Mouse (Mus musculus) cerebellum, adult 2 months (tissue): ENCODE data around the gene Mmp7.

Experiments used
- CTCF ChIP-seq: fragments of 200-500 bp; IDR thresholded peaks from 2 replicates; pipeline ENCODE4 v1.5.1; 2011; ENCODE audit warnings: low read depth, mild to moderate bottlenecking, control low read depth, low read length, moderate library complexity, borderline replicate concordance; ENCODE audit not compliant: insufficient read depth
- POLR2A ChIP-seq: fragments of 200-500 bp; IDR thresholded peaks from 2 replicates; pipeline ENCODE4 v1.6.1; 2011; ENCODE audit warnings: low read length, control low read depth, borderline replicate concordance; ENCODE audit not compliant: insufficient read depth

DNA sequence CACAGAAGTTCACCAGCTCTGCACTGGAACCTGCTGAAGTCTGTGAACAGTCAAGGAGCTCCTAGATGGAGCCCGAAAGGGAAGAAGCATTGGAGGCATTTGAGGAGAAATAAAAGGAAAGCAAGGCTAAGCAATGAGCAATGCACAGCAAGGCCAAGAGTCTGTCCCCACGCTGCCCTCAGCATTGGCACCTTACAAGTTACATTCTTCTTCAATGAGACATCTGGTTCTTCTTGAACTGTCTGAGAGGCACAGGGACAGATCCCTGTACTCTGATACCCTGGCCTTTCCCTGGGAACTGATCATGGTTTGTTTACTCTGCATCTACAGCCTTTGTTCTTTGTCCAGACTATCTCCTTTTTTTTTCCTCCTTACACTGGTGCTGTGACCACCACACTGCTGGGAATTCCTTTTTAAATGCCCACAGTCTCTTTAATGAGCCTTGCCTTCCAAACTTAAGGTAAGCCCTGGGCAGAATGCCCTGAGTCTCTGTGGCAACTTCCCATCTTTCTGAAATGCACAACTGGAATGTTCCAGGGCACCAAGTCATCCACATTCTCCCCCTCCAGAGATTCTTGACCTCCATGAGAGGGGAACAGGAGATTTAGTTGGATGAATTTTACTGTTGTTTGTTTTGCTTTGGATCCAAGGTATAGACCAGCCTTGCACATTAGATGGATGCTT, 13.6 kb upstream of the Mmp7 start:
- TF ChIP-seq POLR2A (no peak), CTCF (no peak)
